28 mouse cellular contexts compared by ENCODE assay signal in the genomic region with DNA sequence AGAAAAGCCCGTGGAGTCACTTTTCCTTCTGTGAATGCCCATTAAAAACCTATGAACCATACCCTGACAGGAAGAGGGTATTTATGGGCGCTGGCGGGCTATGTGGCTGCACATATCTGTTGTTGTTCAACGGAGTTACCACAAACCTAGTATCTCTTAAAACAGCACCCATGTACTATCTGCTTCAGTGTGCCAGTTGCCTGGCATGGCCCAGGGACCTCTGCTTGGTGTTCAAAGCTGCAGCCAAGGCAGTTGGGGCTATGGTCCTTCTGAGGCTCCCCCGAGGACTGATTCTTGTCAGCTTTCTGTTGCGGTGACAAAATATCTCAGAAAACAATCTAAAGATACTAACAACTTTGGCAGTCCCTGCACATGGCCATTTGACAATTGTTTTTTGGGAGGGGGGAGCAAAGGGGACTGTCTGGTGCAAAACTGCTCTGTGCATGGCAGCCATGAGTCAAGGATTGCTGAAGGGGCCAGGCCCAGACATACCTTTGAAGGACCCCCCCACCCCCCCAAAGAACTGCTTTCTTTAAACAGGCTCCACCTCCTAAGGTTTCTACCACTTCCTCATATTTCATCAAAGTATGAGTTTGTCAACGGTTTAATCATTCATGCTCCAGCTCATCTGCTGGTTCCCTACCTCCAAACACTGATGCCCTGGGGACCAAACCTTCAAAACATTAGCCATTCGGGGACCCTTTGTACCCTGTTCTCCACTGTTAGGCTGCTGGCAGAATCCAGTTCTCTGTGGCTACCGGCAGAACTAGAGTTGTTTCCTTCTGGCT. TPM values are rescaled to one million over a fixed set of nuclear protein-coding genes. Genes with fewer than 3 reads are reported as not detected.
DNase-seq lines count a peak whose midpoint lies in the region; ATAC-seq lines count a peak whose summit lies in the region.
"Had no signal": no experiment of that assay in that cellular context is flagged by ENCODE, and none has a peak within 500 bp of the region (broad histone marks: within the 10 kb centered on the region; RNA-seq: fewer than 3 reads in every experiment).

No protein-coding gene starts in this region.

- H3K9ac ChIP-seq in liver, embryonic 13.5 days = no peak overlapping the region
- H3K9ac ChIP-seq: forebrain, postnatal 0 days; midbrain, embryonic 15.5 days had no signal

- peaks cover 62% of the 10 kb centered on the region for H3K36me3 ChIP-seq in liver, embryonic 13.5 days
- H3K36me3 ChIP-seq in megakaryocyte, embryonic 14.5 days (replicated peaks; ENCODE audit: low read length) = peaks cover 52% of the 10 kb centered on the region
- H3K36me3 ChIP-seq: midbrain, embryonic 15.5 days had no signal

- no peak overlapping the region for H3K4me2 ChIP-seq in liver, embryonic 13.5 days
- H3K4me2 ChIP-seq: heart, embryonic 11.5 days; midbrain, embryonic 15.5 days had no signal

- no peaks in the 10 kb centered on the region for H3K27me3 ChIP-seq in liver, embryonic 13.5 days
- no peaks in the 10 kb centered on the region for H3K27me3 ChIP-seq in megakaryocyte, embryonic 14.5 days (replicated peaks)
- H3K27me3 ChIP-seq: midbrain, embryonic 15.5 days; Patski had no signal

- WGBS in liver, embryonic 13.5 days (ENCODE audit: insufficient replicate concordance) = 37% methylated on average over 9 of the region's 9 CpGs

- H3K9me3 ChIP-seq in liver, embryonic 13.5 days (replicated peaks) = no peaks in the 10 kb centered on the region
- H3K9me3 ChIP-seq in megakaryocyte, embryonic 14.5 days = no peaks in the 10 kb centered on the region
- H3K9me3 ChIP-seq: embryonic facial prominence, embryonic 10.5 days; forebrain, embryonic 10.5 days; hindbrain, embryonic 10.5 days; midbrain, embryonic 15.5 days had no signal

- peak; percentile 69 for ATAC-seq in liver, embryonic 13.5 days (ENCODE audit: low read depth)
- ATAC-seq in granulocyte monocyte progenitor cell, adult 5-6 weeks (replicated peaks; ENCODE audit: poor library complexity, severe bottlenecking) = peak; percentile 57
- no peak for ATAC-seq in inflammation-experienced regulatory T-cells, adult 6 months
- ATAC-seq: forebrain, postnatal 0 days; hindbrain, embryonic 16.5 days; intestine, embryonic 16.5 days; midbrain, embryonic 15.5 days; Patski had no signal

- DNase-seq in liver, embryonic 13.5 days = no peak
- DNase-seq in liver = no peak
- no peak for DNase-seq in MN1 (ENCODE audit: low spot score)
- DNase-seq in neural tube, embryonic 10.5 days (ENCODE audit: extremely low spot score, low spot score) = no peak
- DNase-seq: cerebellum, adult 11 months; cerebellum, adult 9-11 months; forebrain, postnatal 0 days; kidney, adult 9 months; kidney, postnatal 25 days; layer of hippocampus, postnatal 36 days; lung, adult 18-20 months; lung, postnatal 14 days; right cerebral cortex, adult 18-20 months; thymus, adult 2 months had no signal

- peaks cover 28% of the 10 kb centered on the region for H3K4me1 ChIP-seq in liver, embryonic 13.5 days (replicated peaks)
- peaks cover 94% of the 10 kb centered on the region for H3K4me1 ChIP-seq in megakaryocyte, embryonic 14.5 days
- H3K4me1 ChIP-seq: embryonic facial prominence, embryonic 10.5 days; forebrain, embryonic 10.5 days; midbrain, embryonic 15.5 days had no signal

- H3K27ac ChIP-seq in liver, embryonic 13.5 days = peak overlapping the region; percentile 18; the same call in 1 of the 2 replicates
- H3K27ac ChIP-seq: embryonic facial prominence, embryonic 10.5 days; forebrain, embryonic 10.5 days; hindbrain, embryonic 10.5 days; midbrain, embryonic 15.5 days had no signal

- H3K4me3 ChIP-seq in liver, embryonic 13.5 days (replicated peaks) = no peak overlapping the region
- peak overlapping the region; percentile 33 for H3K4me3 ChIP-seq in megakaryocyte, embryonic 14.5 days (replicated peaks)
- H3K4me3 ChIP-seq: embryonic facial prominence, embryonic 10.5 days; forebrain, embryonic 10.5 days; hindbrain, embryonic 10.5 days; midbrain, embryonic 15.5 days had no signal

RNA-seq across cellular contexts. Expression of a gene that starts 16.5 kb away (rescaled TPM):
- 25.2 and 33.8 TPM in 2 replicates for polyA plus RNA-seq in liver, embryonic 13.5 days (2015; fragmentation: Nextera tagmentation; extraction: Ambion mirVana)
- total RNA-seq in granulocyte monocyte progenitor cell, adult 5-6 weeks (2014; fragmentation: Nextera tagmentation) = 92.7 and 99.0 TPM in 2 replicates
- total RNA-seq in granulocyte monocyte progenitor cell, adult 5-6 weeks (2017) = 29.6 and 41.6 TPM in 2 replicates
- polyA plus RNA-seq in megakaryocyte, embryonic 14.5 days (2012; ENCODE audit: insufficient read depth, low replicate concordance) = 23.0 and 25.1 TPM in 2 replicates
- 10 to 100 TPM in 1 of 3 experiments, 1 to 10 TPM in 1, under 1 TPM in 1; 0.75 to 16.1 (median 1.6) TPM for polyA plus RNA-seq in inflammation-experienced regulatory T-cells, adult 6 months (2017; shearing (Covaris generic))

RNA-seq across cellular contexts. Expression of a gene that starts 17.0 kb away (rescaled TPM):
- polyA plus RNA-seq in liver, embryonic 13.5 days (2015; fragmentation: Nextera tagmentation; extraction: Ambion mirVana) = 1.1 and 3.6 TPM in 2 replicates
- total RNA-seq in granulocyte monocyte progenitor cell, adult 5-6 weeks (2014; fragmentation: Nextera tagmentation) = 5.2 and 9.5 TPM in 2 replicates
- total RNA-seq in granulocyte monocyte progenitor cell, adult 5-6 weeks (2017) = 6.3 and 7.1 TPM in 2 replicates
- 1.4 TPM in 1 of 2 replicates, not detected in the other for polyA plus RNA-seq in megakaryocyte, embryonic 14.5 days (2012; ENCODE audit: insufficient read depth, low replicate concordance)
- not detected for polyA plus RNA-seq in inflammation-experienced regulatory T-cells, adult 6 months (2017; shearing (Covaris generic))
- total RNA-seq: forebrain, postnatal 0 days; layer of hippocampus, adult 8-10 months; layer of hippocampus, postnatal 36 days; left cerebral cortex, postnatal 10 days had no signal
- polyA plus RNA-seq: cortical plate, adult 2 months; forebrain, embryonic 10.5 days; forebrain, postnatal 0 days; hindbrain, embryonic 10.5 days; Patski had no signal

RNA-seq across cellular contexts. Expression of a gene that starts 43.7 kb away (rescaled TPM):
- polyA plus RNA-seq in liver, embryonic 13.5 days (2015; fragmentation: Nextera tagmentation; extraction: Ambion mirVana) = 1.8 and 1.9 TPM in 2 replicates
- total RNA-seq in granulocyte monocyte progenitor cell, adult 5-6 weeks (2014; fragmentation: Nextera tagmentation) = 31.9 and 38.7 TPM in 2 replicates
- total RNA-seq in granulocyte monocyte progenitor cell, adult 5-6 weeks (2017) = 18.2 and 26.1 TPM in 2 replicates
- 1.2 and 1.3 TPM in 2 replicates for polyA plus RNA-seq in megakaryocyte, embryonic 14.5 days (2012; ENCODE audit: insufficient read depth, low replicate concordance)
- polyA plus RNA-seq in inflammation-experienced regulatory T-cells, adult 6 months (2017; shearing (Covaris generic)) = 10 to 100 TPM; 27.1 to 51.3 (median 35.8) TPM
